Mouse (Mus musculus) large intestine, adult 2 months (tissue): ENCODE measurements at regions not wholly inside any gene's neighbourhood (a gene's known extent, or its start where the extent isn't known, plus 50 kb on each side); places are given as distances from the start of the nearest gene placed in this dataset.
A peak's percentile ranks its signal among the peaks of the same experiment; 100 is the strongest.
"Not testable (repeated sequence)": the region's sequence is repeated elsewhere in the genome, so short reads cannot be mapped to it uniquely, and the experiment has no call there.

Source experiments
- DNase-seq: peaks from one replicate; pipeline ENCODE4 v3.0.0-alpha.2; 2012; ENCODE audit warnings: low read depth, low spot score
- WGBS: fragments of 180-500 bp; shearing (Covaris S2); methylation state at CpG from one replicate; pipeline ENCODE4 v1.1.7; 2018; 5-methylcytosine and 5-hydroxymethylcytosine counted together

- no peak for DNase-seq
- WGBS: 16% methylated on average over 3 of the region's 3 CpGs
These were observed 172.1 kb upstream of the Kit start for GRCm38 (mm10) chr5:75402631-75403030.

GRCm38 (mm10) chr5:75403531-75403930 is 171.2 kb upstream of the Kit start:
- no peak for DNase-seq
- WGBS: 69% methylated on average over 5 of the region's 5 CpGs

- DNase-seq: peak; percentile 16
- WGBS: 18% methylated on average over 9 of the region's 9 CpGs
These were observed 170.0 kb upstream of the Kit start for GRCm38 (mm10) chr5:75404601-75405285.

GRCm38 (mm10) chr5:75405496-75405895 is 169.2 kb upstream of the Kit start:
- DNase-seq: no peak
- 64% methylated on average over 7 of the region's 7 CpGs for WGBS

- 86% methylated on average over 10 of the region's 10 CpGs for WGBS
These were observed 167.0 kb upstream of the Kit start for GRCm38 (mm10) chr5:75407686-75408085.

GRCm38 (mm10) chr5:75410240-75411186 is 164.2 kb upstream of the Kit start:
- WGBS: 54% methylated on average over 24 of the region's 24 CpGs
- peak; percentile 10 for DNase-seq

More at GRCm38 (mm10) chr5:75407686-75408085, 167.0 kb upstream of the Kit start:
- no peak for DNase-seq

- 80% methylated on average over 2 of the region's 2 CpGs for WGBS
These were observed 155.4 kb upstream of the Kit start for GRCm38 (mm10) chr5:75419282-75419681.

GRCm38 (mm10) chr5:75432885-75433284 is 141.8 kb upstream of the Kit start:
- WGBS: 76% methylated on average over 2 of the region's 2 CpGs
- DNase-seq: no peak

More at GRCm38 (mm10) chr5:75419282-75419681, 155.4 kb upstream of the Kit start:
- not testable (repeated sequence) for DNase-seq

GRCm38 (mm10) chr5:75437924-75438323 is 136.8 kb upstream of the Kit start:
- 76% methylated on average over 5 of the region's 5 CpGs for WGBS
- no peak for DNase-seq

GRCm38 (mm10) chr5:75444024-75444604 is 130.6 kb upstream of the Kit start:
- 96% methylated on average over 3 of the region's 3 CpGs for WGBS
- DNase-seq: no peak

GRCm38 (mm10) chr5:75446386-75446785 is 128.3 kb upstream of the Kit start:
- WGBS: 57% methylated on average over 1 of the region's 1 CpGs
- no peak for DNase-seq

GRCm38 (mm10) chr5:75449913-75450525 is 124.7 kb upstream of the Kit start:
- DNase-seq: no peak
- WGBS: 84% methylated on average over 21 of the region's 21 CpGs

GRCm38 (mm10) chr5:75450564-75450963 is 124.2 kb upstream of the Kit start:
- no peak for DNase-seq
- WGBS: 93% methylated on average over 9 of the region's 9 CpGs

GRCm38 (mm10) chr5:75451081-75451480 is 123.6 kb upstream of the Kit start:
- DNase-seq: no peak
- WGBS: 32% methylated on average over 5 of the region's 5 CpGs

- 43% methylated on average over 8 of the region's 8 CpGs for WGBS
- DNase-seq: peak; percentile 57
These were observed 123.0 kb upstream of the Kit start for GRCm38 (mm10) chr5:75451693-75452092.

GRCm38 (mm10) chr5:75453757-75454390 is 120.8 kb upstream of the Kit start:
- DNase-seq: no peak
- WGBS: 88% methylated on average over 9 of the region's 9 CpGs

GRCm38 (mm10) chr5:75454961-75455541 is 119.7 kb upstream of the Kit start:
- 82% methylated on average over 16 of the region's 16 CpGs for WGBS
- DNase-seq: no peak

- WGBS: 86% methylated on average over 6 of the region's 6 CpGs
- no peak for DNase-seq
These were observed 117.3 kb upstream of the Kit start for GRCm38 (mm10) chr5:75457403-75457802.

- WGBS: 81% methylated on average over 7 of the region's 7 CpGs
- no peak for DNase-seq
These were observed 116.4 kb upstream of the Kit start for GRCm38 (mm10) chr5:75458317-75458716.
